Mouse (Mus musculus) natural killer cell, adult 2 months (primary cell): ENCODE data around the gene Fam181a.

Experiments
- DNase-seq, 2 experiments: peaks; one replicate each; pipeline ENCODE4 v3.0.0; 2022; ENCODE audit warnings: low spot score in 2 of 2

The Fam181a gene

GRCm38 (mm10) chr12:103356415-103356748 is 45.6 kb downstream of the Fam181a start:
- no peak for DNase-seq

GRCm38 (mm10) chr12:103358216-103358615 is 47.4 kb downstream of the Fam181a start:
- DNase-seq = no peak

- DNase-seq = no peak
Observed at GRCm38 (mm10) chr12:103358951-103359801, 48.4 kb downstream of the Fam181a start.

GRCm38 (mm10) chr12:103360812-103361211 is 50.0 kb downstream of the Fam181a start:
- DNase-seq = no peak

- no peak for DNase-seq
Observed at GRCm38 (mm10) chr12:103361539-103362307, 50.9 kb downstream of the Fam181a start.

GRCm38 (mm10) chr12:103362336-103362735 is 51.6 kb downstream of the Fam181a start:
- no peak for DNase-seq
